Mouse (Mus musculus): ENCODE results near the gene Abt1.

GRCm38 (mm10) chr13:23400771-23401682 is 22.6 kb downstream of the Abt1 start:
- no peak for TF ChIP-seq CTCF (IDR thresholded peaks at IDR 0.05; ENCODE audit: low read depth, low read length)
- no peak for TF ChIP-seq POLR2A (IDR thresholded peaks at IDR 0.05; ENCODE audit: insufficient read depth, low read length)

Measured in ES-Bruce4 (cell line).